Mouse (Mus musculus) CH12.LX (cell line): ENCODE data around the gene Btbd9. TPM values are rescaled to one million over a fixed set of nuclear protein-coding genes. Genes with fewer than 3 reads are reported as not detected.

Experiments
- DNase-seq: peaks from one replicate; pipeline ENCODE4 v3.0.0-alpha.2; 2013; ENCODE audit errors: extremely low read depth
- H3K27ac ChIP-seq: 2 replicates; pipeline ENCODE4 v1.5.1; 2012; ENCODE audit warnings: low read depth, mild to moderate bottlenecking, control low read depth, moderate library complexity; ENCODE audit not compliant: insufficient read depth
- H3K27me3 ChIP-seq: replicated peaks from 2 replicates; pipeline ENCODE3; 2012; ENCODE audit warnings: inconsistent platforms
- H3K36me3 ChIP-seq, 2 experiments: replicated peaks in 1 of 2; 2 replicates each; pipeline versions ENCODE3 to v1.6.1; 2012; ENCODE audit warnings: inconsistent platforms in 1 of 2, low read length in 1 of 2, mild to moderate bottlenecking in 1 of 2, mixed read lengths in 1 of 2, moderate library complexity in 1 of 2; ENCODE audit not compliant: control insufficient read depth in 1 of 2, insufficient read depth in 1 of 2
- H3K4me1 ChIP-seq, 2 experiments: 2 replicates each; pipeline ENCODE4 v1.6.1; 2012; ENCODE audit warnings: inconsistent platforms in 1 of 2, moderate library complexity in 1 of 2; ENCODE audit not compliant: insufficient read depth in 2 of 2, control insufficient read depth in 1 of 2
- H3K4me2 ChIP-seq: 2 replicates; pipeline ENCODE4 v1.6.1; 2012; ENCODE audit warnings: low read depth, mild to moderate bottlenecking, control low read depth; ENCODE audit not compliant: poor library complexity, insufficient read depth, severe bottlenecking
- H3K4me3 ChIP-seq, 3 experiments: fragments of 150-350 bp in 1 of 3; sonication (generic) in 1 of 3; replicated peaks in 1 of 3; 2 replicates each; pipeline versions ENCODE3 to v1.5.1; 2011 to 2012; ENCODE audit warnings: low read depth in 2 of 3, low read length in 2 of 3, mild to moderate bottlenecking in 2 of 3, moderate library complexity in 2 of 3, control low read depth in 1 of 3, improper control_type of control experiment in 1 of 3, inconsistent platforms in 1 of 3, mixed read lengths in 1 of 3; ENCODE audit not compliant: poor library complexity in 1 of 3
- H3K79me2 ChIP-seq: replicated peaks from 2 replicates; pipeline ENCODE4 v1.6.1; 2012; ENCODE audit warnings: mild to moderate bottlenecking, moderate library complexity; ENCODE audit not compliant: control insufficient read depth, poor library complexity, insufficient read depth, severe bottlenecking; ENCODE audit errors: extremely low read depth
- H3K9ac ChIP-seq: 2 replicates; pipeline ENCODE4 v1.6.1; 2012; ENCODE audit warnings: low read depth, mild to moderate bottlenecking, control low read depth, moderate library complexity; ENCODE audit not compliant: insufficient read depth
- H3K9me3 ChIP-seq: replicated peaks from 2 replicates; pipeline ENCODE3; 2012; ENCODE audit warnings: low read length, inconsistent platforms, mixed read lengths
- BHLHE40 ChIP-seq: IDR thresholded peaks from 2 replicates; pipeline ENCODE4 v1.6.1; 2011; ENCODE audit warnings: mild to moderate bottlenecking, low read depth, low read length, improper control_type of control experiment
- CHD1 ChIP-seq: IDR thresholded peaks from 2 replicates; pipeline ENCODE4 v1.6.1; 2012; ENCODE audit warnings: low read depth, low read length, improper control_type of control experiment, inconsistent platforms
- CHD2 ChIP-seq: IDR thresholded peaks from 2 replicates; pipeline ENCODE4 v1.6.1; 2011; ENCODE audit warnings: low read length, improper control_type of control experiment
- CTCF ChIP-seq, 2 experiments: IDR thresholded peaks in 1 of 2; conservative IDR thresholded peaks in 1 of 2; 2 replicates each; pipeline ENCODE4 v1.5.1; 2011 to 2012; ENCODE audit warnings: low read depth in 2 of 2, low read length in 2 of 2, improper control_type of control experiment in 1 of 2, inconsistent platforms in 1 of 2, mild to moderate bottlenecking in 1 of 2, moderate library complexity in 1 of 2
- E2F4 ChIP-seq: IDR thresholded peaks from 2 replicates; pipeline ENCODE4 v1.6.1; 2011; ENCODE audit warnings: low read depth, low read length, improper control_type of control experiment; ENCODE audit not compliant: insufficient replicate concordance
- ELF1 ChIP-seq: IDR thresholded peaks from 2 replicates; pipeline ENCODE4 v1.6.1; 2014; ENCODE audit warnings: low read depth, mild to moderate bottlenecking, inconsistent platforms, low read length, improper control_type of control experiment
- EP300 ChIP-seq: IDR thresholded peaks from 2 replicates; pipeline ENCODE4 v1.6.1; 2011; ENCODE audit warnings: low read length, improper control_type of control experiment
- ETS1 ChIP-seq: conservative IDR thresholded peaks from 2 replicates; pipeline ENCODE4 v1.6.1; 2012; ENCODE audit warnings: low read depth, mild to moderate bottlenecking, inconsistent platforms, low read length, improper control_type of control experiment, moderate library complexity
- HCFC1 ChIP-seq: IDR thresholded peaks from 2 replicates; pipeline ENCODE4 v1.6.1; 2012; ENCODE audit warnings: low read depth, mild to moderate bottlenecking, inconsistent platforms, low read length, improper control_type of control experiment
- JUN ChIP-seq: IDR thresholded peaks from 2 replicates; pipeline ENCODE4 v1.6.1; 2011; ENCODE audit warnings: low read depth, mild to moderate bottlenecking, low read length, improper control_type of control experiment, moderate library complexity; ENCODE audit not compliant: insufficient read depth
- JUND ChIP-seq: conservative IDR thresholded peaks from 2 replicates; pipeline ENCODE4 v1.6.1; 2011; ENCODE audit warnings: low read depth, low read length, improper control_type of control experiment
- KAT2A ChIP-seq: IDR thresholded peaks from 2 replicates; pipeline ENCODE4 v1.6.1; 2012; ENCODE audit warnings: low read length, improper control_type of control experiment, inconsistent platforms; ENCODE audit not compliant: insufficient replicate concordance
- MAZ ChIP-seq: IDR thresholded peaks from 2 replicates; pipeline ENCODE4 v1.6.1; 2012; ENCODE audit warnings: low read depth, mild to moderate bottlenecking, inconsistent platforms, low read length, improper control_type of control experiment, moderate library complexity
- MYC ChIP-seq: IDR thresholded peaks from 2 replicates; pipeline ENCODE4 v1.6.1; 2011; ENCODE audit warnings: low read depth, mild to moderate bottlenecking, improper control_type of control experiment, low read length
- NELFE ChIP-seq: IDR thresholded peaks from 2 replicates; pipeline ENCODE4 v1.6.1; 2011; ENCODE audit warnings: low read depth, low read length, improper control_type of control experiment
- NRF1 ChIP-seq: IDR thresholded peaks from 2 replicates; pipeline ENCODE4 v1.6.1; 2014; ENCODE audit warnings: low read depth, mild to moderate bottlenecking, inconsistent platforms, low read length, improper control_type of control experiment, moderate library complexity
- PAX5 ChIP-seq: IDR thresholded peaks from 2 replicates; pipeline ENCODE4 v1.6.1; 2012; ENCODE audit warnings: low read length, inconsistent platforms, mixed read lengths
- POLR2AphosphoS2 ChIP-seq: IDR thresholded peaks from 2 replicates; pipeline ENCODE4 v1.6.1; 2011; ENCODE audit warnings: low read depth, low read length, improper control_type of control experiment
- RAD21 ChIP-seq: IDR thresholded peaks from 2 replicates; pipeline ENCODE4 v1.6.1; 2011; ENCODE audit warnings: low read depth, mild to moderate bottlenecking, low read length, improper control_type of control experiment, moderate library complexity
- SIN3A ChIP-seq: IDR thresholded peaks from 2 replicates; pipeline ENCODE4 v1.6.1; 2012; ENCODE audit warnings: low read length, improper control_type of control experiment, inconsistent platforms
- UBTF ChIP-seq: IDR thresholded peaks from 2 replicates; pipeline ENCODE4 v1.6.1; 2012; ENCODE audit warnings: low read depth, mild to moderate bottlenecking, inconsistent platforms, low read length, improper control_type of control experiment, moderate library complexity
- USF1 ChIP-seq: IDR thresholded peaks from 2 replicates; pipeline ENCODE4 v1.6.1; 2014; ENCODE audit warnings: low read depth, mild to moderate bottlenecking, inconsistent platforms, low read length, improper control_type of control experiment
- USF2 ChIP-seq: conservative IDR thresholded peaks from 2 replicates; pipeline ENCODE4 v1.6.1; 2011; ENCODE audit warnings: low read depth, low read length, improper control_type of control experiment
- ZC3H11A ChIP-seq: IDR thresholded peaks from 2 replicates; pipeline ENCODE4 v1.6.1; 2012; ENCODE audit warnings: low read depth, mild to moderate bottlenecking, inconsistent platforms, low read length, improper control_type of control experiment
- ZKSCAN1 ChIP-seq: IDR thresholded peaks from 2 replicates; pipeline ENCODE4 v1.6.1; 2012; ENCODE audit warnings: low read depth, inconsistent platforms, low read length, improper control_type of control experiment, borderline replicate concordance
- ZMIZ1 ChIP-seq: IDR thresholded peaks from 2 replicates; pipeline ENCODE4 v1.6.1; 2012; ENCODE audit warnings: low read depth, mild to moderate bottlenecking, inconsistent platforms, low read length, improper control_type of control experiment
- ZNF384 ChIP-seq: IDR thresholded peaks from 2 replicates; pipeline ENCODE4 v1.6.1; 2012; ENCODE audit warnings: low read depth, low read length, improper control_type of control experiment, inconsistent platforms
- dilution Hi-C: fragments of 300-500 bp; cut with MboI; formaldehyde crosslinking; loops from 2 replicates; pipeline ENCODE4 v1.14.3; 2020; ENCODE audit warnings: low sequenced_read_pairs; ENCODE audit not compliant: extremely low pct_unique_long_range_greater_than_20kb, extremely low pct_ligation_motif_present
- in situ Hi-C: fragments of 300-500 bp; cut with MboI; formaldehyde crosslinking; loops from 3 replicates; pipeline ENCODE4 v1.14.3; 2019; ENCODE audit warnings: low sequenced_read_pairs, low pct_ligation_motif_present, low pct_unique_long_range_greater_than_20kb, mixed read lengths
- polyA plus RNA-seq: library from polyadenylated mRNA; unstranded; fragments of >175 nt; gene quantifications from 2 replicates; pipeline ENCODE4 v1.2.1, GENCODE M21; 2012; ENCODE audit warnings: low read depth; ENCODE audit not compliant: insufficient read length
- total RNA-seq, 2 experiments: library from RNA; depleted of rRNA; stranded (reverse); fragments of 300-350 nt in 1 of 2; fragments of >200 nt in 1 of 2; gene quantifications; 2 replicates each; pipeline ENCODE4 v1.2.3; 2012 to 2014

The Btbd9 gene
- total and polyA plus RNA-seq, 3 experiments: 19.3 to 25.4 (median 20.0) TPM

- peaks cover 4 to 14% of the 10 kb centered on the region in 2 experiments for H3K36me3 ChIP-seq
- H3K79me2 ChIP-seq: no peaks in the 10 kb centered on the region
- in situ Hi-C loops (no loop called here), dilution Hi-C loops (no loop called here)
- no peak overlapping the region for H3K4me3 ChIP-seq
- H3K27ac ChIP-seq: no peak overlapping the region; the same call in 1 of the 2 replicates
- no peak for DNase-seq
- no peak overlapping the region for H3K4me2 ChIP-seq
- no peaks in the 10 kb centered on the region for H3K27me3 ChIP-seq
- no peak for TF ChIP-seq POLR2AphosphoS2
- no peak for TF ChIP-seq USF2
- TF ChIP-seq UBTF: no peak
- no peak for TF ChIP-seq ZC3H11A
- no peak for TF ChIP-seq ZKSCAN1
- no peak for TF ChIP-seq BHLHE40
- no peak for TF ChIP-seq JUND
- TF ChIP-seq MYC: no peak
- no peak for TF ChIP-seq SIN3A
- TF ChIP-seq E2F4: no peak
- no peak for TF ChIP-seq HCFC1
- TF ChIP-seq PAX5: no peak
- no peak for TF ChIP-seq ZMIZ1
- H3K9me3 ChIP-seq: no peaks in the 10 kb centered on the region
- H3K4me1 ChIP-seq: peaks cover 0 to 13% of the 10 kb centered on the region in 2 experiments; a peak in 2 of 4 replicates
- H3K9ac ChIP-seq: no peak overlapping the region
These were observed 77.5 kb downstream of the Btbd9 start for GRCm38 (mm10) chr17:30498779-30499178.

- Histone ChIP-seq H3K4me2 (no peak overlapping the region), H3K79me2 (no peaks in the 10 kb centered on the region), H3K9ac (no peak overlapping the region), H3K4me1 (peaks cover 0 to 13% of the 10 kb centered on the region in 2 experiments; a peak in 2 of 4 replicates), H3K27ac (no peak overlapping the region), H3K27me3 (no peaks in the 10 kb centered on the region), H3K36me3 (peaks cover 4 to 15% of the 10 kb centered on the region in 2 experiments), H3K4me3 (no peak overlapping the region), H3K9me3 (no peaks in the 10 kb centered on the region)
- TF ChIP-seq ZKSCAN1: no peak
- no peak for TF ChIP-seq NELFE
- no peak for TF ChIP-seq ELF1
- no peak for TF ChIP-seq NRF1
- no peak for TF ChIP-seq KAT2A
- no peak for TF ChIP-seq ZC3H11A
- TF ChIP-seq ETS1: no peak
- TF ChIP-seq ZMIZ1: no peak
- no peak for TF ChIP-seq CHD1
- no peak for TF ChIP-seq CHD2
- TF ChIP-seq RAD21: no peak
- TF ChIP-seq CTCF (conservative IDR thresholded peaks at IDR 0.05 in 1 of 2, IDR thresholded peaks at IDR 0.05 in 1 of 2; ENCODE audit: low read depth in 2 of 2, low read length in 2 of 2): no peak
- TF ChIP-seq POLR2AphosphoS2: no peak
- TF ChIP-seq ZNF384: no peak
- no peak for TF ChIP-seq MAZ
- no peak for TF ChIP-seq JUND
- no peak for TF ChIP-seq JUN
- TF ChIP-seq USF1: no peak
- TF ChIP-seq EP300: no peak
- no peak for TF ChIP-seq BHLHE40
- in situ Hi-C loops: no loop called here
- DNase-seq: no peak
- dilution Hi-C loops: no loop called here
These were observed 77.9 kb downstream of the Btbd9 start for GRCm38 (mm10) chr17:30498376-30498719.
